Mouse (Mus musculus): ENCODE results near the gene Pabpn1. TPM values are rescaled to one million over a fixed set of nuclear protein-coding genes. Genes with fewer than 3 reads are reported as not detected.
"Not testable (repeated sequence)": the region's sequence is repeated elsewhere in the genome, so short reads cannot be mapped to it uniquely, and the experiment has no call there.

Pabpn1 gene
- total RNA-seq, 2 experiments from 2014 or later = 45.8 to 51.0 TPM

DNA sequence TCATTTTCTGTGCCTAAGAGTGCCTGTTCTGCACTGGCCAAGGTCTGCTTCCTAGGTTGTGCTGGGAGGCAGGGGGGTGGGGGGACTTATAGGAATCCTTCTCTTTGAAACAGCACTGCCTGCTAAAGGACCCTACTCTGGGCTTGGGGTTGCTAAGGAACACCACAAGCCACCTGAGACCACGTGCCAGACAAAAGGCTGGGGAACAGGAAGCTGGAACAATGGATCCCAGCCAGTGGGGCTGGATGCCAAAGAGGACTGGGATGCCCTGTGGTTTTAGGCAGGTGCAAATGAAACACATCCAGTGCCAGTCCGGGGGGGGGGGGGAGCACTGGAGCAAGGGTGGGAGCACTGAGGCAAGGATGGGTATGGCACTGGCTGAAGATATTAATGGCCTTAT lies 38.1 kb downstream of the Pabpn1 start:
- DNase-seq = no peak
- intact Hi-C loops (cut with DNase I) = no loop called here

DNA sequence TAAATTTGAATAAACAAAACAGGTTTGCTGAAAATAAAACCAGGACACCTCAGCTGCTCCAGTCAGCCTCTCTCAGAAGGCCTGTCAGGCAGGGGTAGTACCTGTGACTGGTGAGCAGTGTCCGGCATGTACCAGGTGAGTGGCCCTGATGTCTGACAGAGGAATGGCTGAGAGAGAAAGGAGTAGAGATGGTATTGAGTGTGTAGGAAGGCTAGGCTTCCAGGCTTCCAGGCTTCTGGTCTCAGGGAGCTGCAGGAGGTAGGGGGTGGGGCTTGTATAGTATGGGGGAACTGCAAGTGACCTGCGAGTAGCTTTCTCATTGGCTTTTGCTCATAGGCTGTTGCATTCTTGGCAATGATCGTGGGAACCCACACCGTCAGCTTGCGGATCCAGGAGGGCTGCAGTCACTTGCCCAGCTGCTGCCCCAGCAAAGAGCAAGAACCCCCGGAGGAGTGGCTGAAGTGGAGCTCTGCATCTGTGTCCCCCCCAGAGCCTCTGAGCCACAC lies 40.4 kb downstream of the Pabpn1 start, which contains the start of gene Il25:
Gene Il25, plus strand, starts transcription at position 51 of the 506 bp plus-strand sequence.
- no peak for DNase-seq
- intact Hi-C loops (cut with DNase I) = no loop called here

DNA sequence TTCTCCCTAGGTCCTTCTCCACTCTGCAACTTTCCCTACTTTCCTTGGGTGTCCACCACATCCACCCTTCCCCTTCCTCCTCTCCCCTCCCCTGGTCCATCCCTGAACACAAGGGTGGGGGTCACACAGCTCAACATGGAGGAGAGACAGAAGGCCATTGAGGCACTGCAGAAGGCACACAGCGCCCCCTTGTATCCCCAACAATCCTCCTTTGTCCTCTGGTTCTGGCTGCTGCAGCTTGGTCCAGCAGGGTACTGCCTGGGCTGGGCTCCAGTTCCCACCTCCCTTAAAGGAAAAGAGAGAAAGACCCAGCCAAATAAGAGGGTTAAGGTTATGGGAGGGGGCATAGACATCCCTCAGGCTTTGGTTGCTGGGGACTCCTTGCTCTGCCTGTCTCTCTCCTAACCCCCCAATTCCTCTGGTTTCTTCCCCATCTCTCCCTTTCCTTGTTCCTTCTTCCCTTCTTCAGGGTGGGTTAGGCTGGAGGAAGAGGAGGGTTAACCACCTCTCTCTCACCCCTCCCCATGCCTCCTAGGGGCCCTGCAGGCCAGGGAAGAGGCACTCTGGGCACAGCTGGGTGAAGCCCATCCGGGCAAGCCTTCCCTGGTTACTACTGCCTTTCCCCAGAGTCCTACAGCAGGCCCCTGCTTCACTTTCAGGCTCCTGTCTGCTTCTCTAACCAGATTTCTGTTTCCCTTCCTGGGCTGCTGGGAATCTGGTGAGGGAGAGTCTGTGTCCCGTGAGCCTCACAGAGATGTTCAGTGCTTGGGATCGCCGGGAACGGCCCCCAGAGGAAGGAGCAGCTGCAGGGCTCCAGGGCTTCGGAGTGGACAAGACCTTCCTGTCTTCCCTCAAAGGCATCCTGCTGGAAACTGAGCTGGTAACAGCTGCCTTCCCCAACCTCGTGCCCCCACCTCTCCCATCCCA lies 43.9 kb downstream of the Pabpn1 start, which contains the start of gene Cmtm5:
Gene Cmtm5, plus strand, starts transcription at position 358 of the 927 bp plus-strand sequence.
- intact Hi-C loops (cut with DNase I) = no loop called here
- DNase-seq = peak in 1 of 2 experiments; percentile 5

DNA sequence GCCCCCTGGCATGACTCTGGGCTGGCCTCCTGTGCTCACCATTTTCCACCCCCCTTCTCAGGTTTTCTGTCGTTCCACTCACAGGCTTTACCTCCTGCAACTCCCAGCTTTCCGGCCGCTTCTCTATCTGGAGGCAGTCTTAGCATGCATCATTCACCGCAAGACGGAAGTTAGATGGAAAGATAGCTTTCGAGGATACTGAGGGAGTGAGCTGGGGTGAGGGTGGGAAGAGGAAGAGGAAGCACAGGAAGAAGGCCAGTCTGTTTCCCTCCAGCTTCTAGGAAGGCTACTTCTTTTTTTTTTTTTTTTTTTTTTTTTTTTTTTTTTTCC lies 44.5 kb downstream of the Pabpn1 start:
- intact Hi-C loops (cut with DNase I) = no loop called here
- no peak for DNase-seq

DNA sequence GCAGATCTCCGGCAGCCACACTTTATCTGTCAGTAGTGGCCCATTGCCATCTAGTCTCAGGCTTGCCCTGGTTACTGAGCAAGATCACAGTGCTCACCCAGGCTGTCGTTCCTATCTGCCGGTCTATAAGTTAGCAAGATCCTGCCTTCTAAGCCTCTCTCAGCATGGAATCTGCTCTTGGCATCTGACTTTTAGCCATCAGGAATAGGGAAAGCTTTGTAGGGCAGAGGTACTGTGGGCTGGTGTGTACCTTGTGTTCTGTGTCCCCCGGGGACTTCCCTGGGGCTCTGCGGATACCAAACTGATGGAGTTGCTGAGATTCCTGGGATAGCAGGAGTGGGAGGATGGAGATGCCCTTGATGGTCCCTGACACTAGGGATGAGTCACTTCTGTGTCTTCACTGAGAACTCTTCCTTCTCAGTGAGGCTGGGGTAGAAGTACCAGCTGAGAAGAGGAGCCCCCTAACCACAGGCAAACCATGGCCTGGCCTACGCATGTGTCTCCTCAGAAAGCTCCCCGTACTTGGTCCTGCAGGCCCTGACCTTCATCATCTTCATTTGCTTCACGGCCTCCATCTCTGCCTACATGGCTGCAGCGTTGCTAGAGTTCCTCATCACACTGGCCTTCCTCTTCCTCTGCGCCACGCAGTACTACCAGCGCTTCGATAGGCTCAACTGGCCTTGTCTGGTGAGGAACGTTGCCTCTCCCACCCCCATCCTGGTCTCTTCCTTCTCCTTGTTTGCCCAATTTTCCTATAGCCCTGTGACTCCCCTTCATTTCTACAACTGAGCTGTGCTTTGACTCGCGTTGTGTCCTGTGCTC lies 45.3 kb downstream of the Pabpn1 start:
- intact Hi-C loops (cut with DNase I) = loop anchor here (2.0 kb wide), 1 partner anchor 95 kb away; no protein-coding TSS in a partner anchor
- DNase-seq = peak in 1 of 2 experiments; percentile 8

DNA sequence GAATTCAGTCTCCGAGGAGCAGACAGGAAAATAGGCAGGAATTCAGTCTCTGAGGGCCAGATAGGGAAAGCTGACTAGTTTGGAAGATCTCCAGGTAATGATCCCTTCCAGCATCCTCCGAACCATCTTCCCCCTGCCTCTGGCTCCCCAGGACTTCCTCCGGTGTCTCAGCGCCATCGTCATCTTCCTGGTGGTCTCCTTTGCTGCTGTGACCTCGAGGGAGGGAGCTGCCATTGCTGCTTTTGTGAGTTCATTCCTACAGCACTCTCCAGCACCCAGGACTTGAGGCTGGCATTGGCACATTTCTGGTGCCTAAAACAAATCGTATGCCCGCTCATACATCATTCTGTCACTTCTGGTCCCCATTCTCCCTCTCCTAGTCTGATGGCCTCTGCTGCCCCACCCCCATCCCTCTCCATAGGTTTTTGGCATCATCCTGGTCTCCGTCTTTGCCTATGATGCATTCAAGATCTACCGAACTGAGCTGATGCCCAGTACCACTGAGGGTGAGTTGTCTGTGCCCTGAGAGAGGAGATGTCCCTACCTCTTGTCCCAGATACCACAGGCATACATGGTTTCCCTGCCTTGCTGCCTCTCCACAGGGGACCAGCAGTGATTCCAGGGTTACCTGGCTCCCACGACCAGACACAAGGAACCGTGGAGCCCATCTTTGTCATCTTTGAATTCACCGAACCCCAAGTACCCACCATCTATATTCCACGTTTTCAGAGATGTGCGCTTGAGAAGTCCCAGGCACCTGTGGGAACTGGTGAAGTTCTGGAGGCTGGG lies 46.3 kb downstream of the Pabpn1 start:
- peak; percentile 35 to 52 for DNase-seq
- intact Hi-C loops (cut with DNase I) = loop anchor here (1.0 to 2.0 kb wide), 2 partner anchors 38 to 96 kb away; no protein-coding TSS in a partner anchor

DNA sequence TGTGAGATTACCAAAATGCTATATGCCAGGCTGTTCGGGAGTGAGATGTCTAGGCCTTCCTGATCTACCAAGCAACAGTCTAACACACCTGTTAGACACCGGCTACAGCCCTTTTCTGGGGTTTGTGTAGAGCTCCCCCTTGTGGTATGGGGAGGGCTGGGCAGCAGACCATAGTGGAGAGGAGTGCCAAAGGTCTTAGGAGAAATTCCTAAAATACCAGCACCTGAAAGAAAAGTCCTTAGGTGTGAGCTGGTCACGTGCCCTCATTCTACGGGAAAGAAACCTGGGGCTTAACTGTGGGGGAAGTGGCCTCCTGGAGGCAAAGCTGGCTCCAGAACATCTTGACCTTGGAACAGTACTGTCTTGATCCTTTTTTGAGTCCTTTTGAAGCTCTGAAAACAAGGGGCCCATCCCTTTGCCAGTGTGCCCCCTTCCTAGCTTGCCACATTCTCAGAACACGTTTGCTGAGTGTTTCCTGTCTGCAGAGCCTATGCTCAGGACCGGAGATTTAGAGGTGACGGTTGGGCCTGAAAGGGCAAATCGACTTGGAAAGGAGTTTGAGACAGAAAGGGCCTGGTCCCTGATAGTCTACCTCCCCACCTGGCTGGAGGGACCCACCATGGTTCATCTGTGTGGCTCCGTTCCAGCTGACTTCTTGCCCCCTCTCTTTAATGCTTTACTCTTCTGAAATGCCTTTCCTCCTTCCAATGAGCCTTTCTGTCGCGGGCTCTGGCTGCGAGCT lies 47.3 kb downstream of the Pabpn1 start:
- peak; percentile 76 for DNase-seq
- intact Hi-C loops (cut with DNase I) = loop anchor here (1.0 to 2.0 kb wide), 2 partner anchors 39 to 97 kb away; no protein-coding TSS in a partner anchor

DNA sequence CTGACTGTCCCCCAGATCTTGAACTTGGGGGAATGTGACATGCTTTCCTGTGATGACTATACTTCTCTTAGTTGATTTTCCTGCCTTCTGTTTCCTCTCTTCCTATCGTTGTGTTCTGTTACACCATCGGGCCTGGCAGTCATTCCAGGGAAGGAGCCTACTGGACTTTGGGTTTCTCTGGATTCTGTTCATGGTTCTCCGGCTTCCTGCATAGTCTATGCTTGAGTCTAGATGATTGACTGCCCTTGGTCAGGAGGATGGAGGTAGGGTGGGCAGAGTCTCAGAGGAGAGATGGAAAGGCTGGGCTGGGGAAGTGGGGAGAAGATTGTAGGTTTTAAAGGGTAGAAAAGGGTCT lies 47.9 kb downstream of the Pabpn1 start:
- intact Hi-C loops (cut with DNase I) = no loop called here
- peak in 1 of 2 experiments; percentile 24 for DNase-seq

DNA sequence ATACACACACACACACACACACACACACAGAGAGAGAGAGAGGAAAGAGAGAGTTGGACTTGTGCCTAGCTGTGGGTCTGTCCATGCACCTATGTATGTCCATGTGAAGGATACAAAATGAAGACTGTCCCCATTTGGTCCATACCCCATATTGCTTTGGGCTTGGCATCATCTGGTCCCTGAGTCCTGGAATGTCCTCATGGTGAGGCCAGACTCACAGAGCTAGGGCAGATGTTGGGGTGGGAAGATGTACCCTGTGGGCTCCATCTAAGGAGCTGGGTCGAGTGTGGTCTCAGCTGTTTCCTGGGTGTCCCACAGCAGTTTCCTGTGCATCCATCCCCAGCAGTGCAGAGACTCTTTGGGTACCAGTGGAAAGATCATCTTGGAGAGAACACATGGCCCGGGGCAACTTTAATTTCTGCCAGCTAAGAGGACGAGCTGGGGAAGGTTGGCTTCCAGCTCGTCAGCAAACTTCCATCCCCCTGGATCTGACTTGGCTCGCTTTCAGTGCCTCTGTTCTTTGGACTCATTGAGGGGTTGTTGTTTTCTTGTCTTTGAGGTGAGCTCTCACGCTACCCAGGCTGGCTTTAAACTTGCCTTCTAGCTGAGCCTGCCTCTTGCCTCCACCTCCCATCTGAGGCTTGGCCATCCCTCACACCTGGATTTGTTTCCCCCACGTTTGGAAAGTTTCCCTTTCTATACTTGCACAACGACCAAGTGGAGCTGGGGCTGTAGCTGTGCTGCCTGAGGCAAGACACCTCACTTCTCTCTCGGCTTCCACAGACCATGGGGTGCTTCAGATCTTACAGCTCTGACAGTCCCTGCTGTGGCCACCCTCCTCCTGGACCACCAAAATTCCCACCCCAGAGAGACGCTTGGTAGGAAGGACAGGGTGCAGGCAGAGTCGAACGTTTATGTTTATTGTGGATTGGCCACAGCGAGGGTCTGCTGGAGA lies 49.0 kb downstream of the Pabpn1 start:
- peak; percentile 12 to 28 for DNase-seq
- intact Hi-C loops (cut with DNase I) = no loop called here

DNA sequence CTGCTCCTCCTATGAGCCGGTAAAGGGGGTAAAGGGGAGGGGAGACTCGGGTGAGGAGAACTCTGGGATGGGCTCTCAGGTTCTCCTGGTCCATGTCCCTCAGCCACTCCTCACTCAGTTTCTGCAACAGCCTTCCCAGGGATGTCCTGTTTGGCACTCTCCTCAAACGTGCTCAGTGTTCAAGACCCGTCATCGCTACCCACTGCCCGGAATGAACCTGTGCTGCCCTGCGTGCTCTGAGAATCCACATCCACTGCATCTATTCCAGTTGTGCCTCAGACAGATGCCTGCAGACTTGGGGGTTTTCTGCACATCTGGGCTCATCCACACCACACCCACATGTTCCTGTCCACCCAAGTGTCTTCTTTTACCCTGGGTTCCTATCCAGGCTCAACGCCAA lies 50.2 kb downstream of the Pabpn1 start:
- intact Hi-C loops (cut with DNase I) = no loop called here
- DNase-seq = peak; percentile 13 to 23

DNA sequence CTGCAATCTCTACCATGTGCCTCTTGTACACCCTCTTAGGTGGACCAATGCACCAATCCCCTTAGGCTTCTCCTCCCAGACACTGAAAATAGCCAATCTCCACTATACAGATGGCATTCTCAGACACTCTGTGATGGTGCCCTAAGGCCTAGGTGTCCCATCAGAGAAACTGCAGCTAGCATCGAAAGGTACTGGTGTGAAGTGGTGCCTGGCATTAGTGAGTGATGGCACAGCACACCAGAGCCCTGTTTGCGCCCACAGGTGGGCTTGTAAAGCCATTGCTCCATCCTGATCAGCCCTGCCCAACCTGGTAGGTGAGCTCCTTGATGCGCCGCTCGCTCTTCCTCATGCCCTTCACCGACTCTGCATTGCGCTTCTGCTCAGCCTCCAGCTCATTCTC lies 51.7 kb downstream of the Pabpn1 start:
- intact Hi-C loops (cut with DNase I) = loop anchor here (1.0 kb wide), 1 partner anchor 28 kb away; no protein-coding TSS in a partner anchor
- no peak for DNase-seq

DNA sequence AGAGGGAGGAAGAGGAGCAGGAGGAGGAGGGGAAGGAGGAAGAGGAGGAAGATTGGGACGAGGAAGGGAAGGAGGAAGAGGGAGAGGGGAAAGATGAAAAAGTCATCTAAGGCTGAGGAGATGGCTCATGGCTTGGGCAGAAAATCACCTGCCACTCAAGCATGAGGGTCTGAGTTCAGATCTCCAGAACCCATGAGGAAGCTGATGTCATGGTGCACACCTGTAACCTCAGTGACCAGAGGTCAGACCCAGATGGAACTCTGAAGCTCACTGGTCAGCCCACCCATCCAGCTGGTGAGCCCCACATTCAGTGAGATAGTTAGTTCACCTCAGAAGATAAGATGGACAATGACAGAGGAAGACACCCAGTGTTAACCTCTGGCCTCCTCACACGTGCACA lies 52.6 kb downstream of the Pabpn1 start:
- intact Hi-C loops (cut with DNase I) = loop anchor here (1.0 kb wide), 1 partner anchor 27 kb away; no protein-coding TSS in a partner anchor
- peak in 1 of 2 experiments; percentile 4 for DNase-seq

DNA sequence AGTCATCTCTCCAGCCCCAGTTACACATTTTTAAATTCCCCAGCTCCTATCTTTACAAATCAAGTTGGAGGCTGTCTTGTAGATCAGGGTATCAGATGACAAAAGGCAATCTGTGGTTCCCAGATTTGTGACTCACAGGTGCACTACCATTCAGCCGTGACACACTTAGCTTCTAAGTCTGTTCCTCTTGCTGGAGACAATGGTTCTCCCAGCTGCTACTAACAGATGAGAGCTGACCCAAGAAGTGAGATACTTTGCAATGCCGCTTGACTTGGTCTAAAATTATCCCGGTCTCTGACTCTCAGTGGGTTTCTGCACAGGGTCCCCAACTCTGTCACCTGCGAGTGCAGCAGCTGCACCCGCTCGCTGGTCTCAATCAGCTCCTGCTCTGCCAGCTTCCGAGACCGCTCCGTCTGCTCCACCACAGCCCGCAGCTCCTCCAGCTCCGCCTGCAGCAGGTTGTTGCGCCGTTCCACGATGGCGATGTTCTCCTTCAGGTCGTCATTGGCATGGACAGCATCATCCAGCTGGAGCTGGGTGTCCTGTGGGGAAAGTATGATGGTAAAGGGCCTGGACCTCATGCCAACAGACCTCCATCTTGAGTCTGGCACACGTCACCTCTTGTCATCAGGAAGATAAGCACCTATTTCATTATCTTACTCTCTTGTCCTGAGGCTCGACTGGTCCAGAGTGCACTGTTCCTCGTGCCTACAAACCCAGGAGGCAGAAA lies 53.8 kb downstream of the Pabpn1 start:
- DNase-seq = peak; percentile 13 to 15
- intact Hi-C loops (cut with DNase I) = no loop called here

DNA sequence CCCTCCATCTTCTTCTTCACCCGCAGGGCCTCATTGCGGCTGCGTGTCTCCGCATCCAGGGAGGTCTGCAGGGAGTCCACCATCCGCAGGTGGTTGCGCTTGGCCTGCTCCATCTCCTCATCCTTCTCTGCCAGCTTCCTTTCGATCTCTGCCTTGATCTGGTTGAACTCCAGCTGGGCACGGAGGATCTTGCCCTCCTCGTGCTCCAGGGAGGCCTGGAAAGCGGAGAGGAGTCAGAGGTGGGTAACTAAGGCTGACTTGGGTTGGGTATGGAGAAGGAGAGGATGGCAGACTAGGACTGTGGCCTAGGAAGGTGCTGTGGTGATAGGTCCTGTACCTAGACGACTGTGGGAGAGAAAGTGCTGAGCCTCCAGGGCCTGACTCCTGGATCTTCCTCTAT lies 54.7 kb downstream of the Pabpn1 start:
- intact Hi-C loops (cut with DNase I) = not testable (repeated sequence)

More for the DNA sequence above, 54.7 kb downstream of the Pabpn1 start:
- DNase-seq = peak in 1 of 2 experiments; percentile 13
